Mouse (Mus musculus) right cerebral cortex, adult 18-20 months (tissue): Measurements from ENCODE around the gene Ccar1.
A peak's percentile ranks its signal among the peaks of the same experiment; 100 is the strongest.
"Not testable (repeated sequence)": the region's sequence is repeated elsewhere in the genome, so short reads cannot be mapped to it uniquely, and the experiment has no call there.

Experiments used
- DNase-seq: peaks from one replicate; pipeline ENCODE4 v3.0.0; 2022; ENCODE audit warnings: mixed read lengths

Ccar1 gene

DNA sequence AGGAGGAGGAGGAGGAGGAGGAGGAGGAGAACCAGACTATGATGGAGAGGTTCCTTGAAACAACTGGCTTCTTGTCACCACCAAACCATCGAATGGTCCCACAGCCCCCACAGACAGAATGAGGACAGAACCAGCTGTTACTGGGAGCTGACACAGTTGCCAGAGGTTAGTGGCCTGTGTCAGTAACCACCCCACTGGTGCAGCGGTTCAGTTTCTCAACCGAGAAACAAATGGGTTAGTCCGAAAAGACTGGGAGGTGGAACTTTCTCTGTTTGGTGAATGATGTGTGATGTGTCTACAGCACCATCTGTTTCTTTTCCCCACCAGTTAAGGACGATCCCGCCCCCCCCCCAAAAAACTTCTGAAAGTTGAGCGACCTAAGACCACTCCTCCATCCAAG lies 67.2 kb downstream of the Ccar1 start:
- no peak for DNase-seq

GRCm38 (mm10) chr10:62722701-62723100 lies 69.4 kb downstream of the Ccar1 start:
- DNase-seq: no peak

DNA sequence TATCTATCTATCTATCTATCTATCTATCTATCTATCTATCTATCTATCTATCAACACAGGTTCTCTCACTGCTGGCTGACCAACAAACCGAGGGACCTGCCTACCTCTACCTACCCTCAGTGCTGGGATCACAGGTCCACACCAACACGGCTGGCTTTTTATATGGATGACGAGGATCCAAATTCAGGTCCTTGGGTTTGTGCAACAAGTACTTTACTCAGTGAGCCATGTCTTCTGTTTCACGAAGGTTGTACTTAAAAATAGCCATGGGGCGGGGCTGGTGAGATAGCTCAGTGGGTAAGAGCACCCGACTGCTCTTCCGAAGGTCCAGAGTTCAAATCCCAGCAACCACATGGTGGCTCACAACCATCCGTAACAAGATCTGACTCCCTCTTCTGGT lies 71.5 kb downstream of the Ccar1 start:
- DNase-seq: not testable (repeated sequence)

- DNase-seq: no peak
Observed at GRCm38 (mm10) chr10:62713457-62713856, 78.6 kb downstream of the Ccar1 start.

- DNase-seq: no peak
Observed at GRCm38 (mm10) chr10:62703579-62703978, 88.5 kb downstream of the Ccar1 start.

DNA sequence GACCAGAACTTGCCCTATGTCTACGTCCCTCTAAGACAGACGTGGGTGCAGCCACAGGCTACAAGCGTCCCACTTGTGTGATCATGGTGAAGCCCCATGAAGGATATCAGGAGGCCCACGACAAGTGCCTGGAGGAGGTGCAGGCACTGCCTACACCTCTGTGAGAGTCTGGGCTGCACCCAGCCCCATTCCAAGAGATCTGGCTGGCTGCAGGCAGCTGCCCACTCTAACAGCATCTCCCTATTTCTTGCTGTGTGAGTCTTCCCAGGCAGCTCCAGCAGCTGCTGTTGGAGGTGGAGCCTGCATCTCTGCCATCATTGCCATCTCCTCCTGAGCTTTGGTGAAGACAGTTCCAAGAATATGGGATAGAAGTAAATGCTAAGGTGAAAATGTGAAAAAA lies 89.7 kb downstream of the Ccar1 start:
- DNase-seq: peak; percentile 77
